Mouse (Mus musculus): Measurements from ENCODE around the gene Nkx2-3. TPM values are rescaled to one million over a fixed set of nuclear protein-coding genes. Genes with fewer than 3 reads are reported as not detected.

Gene Nkx2-3
- polyA plus RNA-seq, 1 experiment from 2014 or later, result 1.0 TPM

- peak overlapping the region; percentile 57 for H3K4me2 ChIP-seq (replicated peaks)
- no peak; the same call in 1 of the 2 replicates for ATAC-seq
- H3K27ac ChIP-seq, result peak overlapping the region; percentile 57
- H3K36me3 ChIP-seq, result no peaks in the 10 kb centered on the region
- peaks cover 95% of the 10 kb centered on the region for H3K27me3 ChIP-seq
- peak overlapping the region; percentile 34 for H3K4me3 ChIP-seq (replicated peaks)
- H3K4me1 ChIP-seq (replicated peaks), result peaks cover 47% of the 10 kb centered on the region
- under 1% methylated on average over 34 of the region's 34 CpGs for WGBS
- H3K9ac ChIP-seq (replicated peaks), result peak overlapping the region; percentile 1
- no peaks in the 10 kb centered on the region for H3K9me3 ChIP-seq
These were observed 3.7 kb downstream of the Nkx2-3 start for GRCm38 (mm10) chr19:43615571-43616414.

- Histone ChIP-seq H3K27ac (peak overlapping the region; percentile 57), H3K4me1 (replicated peaks) (peaks cover 44% of the 10 kb centered on the region), H3K36me3 (no peaks in the 10 kb centered on the region), H3K4me2 (replicated peaks) (peak overlapping the region; percentile 57), H3K9me3 (no peaks in the 10 kb centered on the region), H3K4me3 (replicated peaks) (peak overlapping the region; percentile 34), H3K9ac (replicated peaks) (peak overlapping the region; percentile 1), H3K27me3 (peaks cover 95% of the 10 kb centered on the region)
- under 1% methylated on average over 35 of the region's 35 CpGs for WGBS
- ATAC-seq, result peak; percentile 85
These were observed 4.3 kb downstream of the Nkx2-3 start for GRCm38 (mm10) chr19:43616415-43616861.

- peak overlapping the region; percentile 57 for H3K4me2 ChIP-seq (replicated peaks)
- H3K4me1 ChIP-seq (replicated peaks), result peaks cover 43% of the 10 kb centered on the region
- H3K9me3 ChIP-seq, result no peaks in the 10 kb centered on the region
- no peaks in the 10 kb centered on the region for H3K36me3 ChIP-seq
- H3K9ac ChIP-seq (replicated peaks), result peak overlapping the region; percentile 1; the same call in 1 of the 2 replicates
- peaks cover 95% of the 10 kb centered on the region for H3K27me3 ChIP-seq
- H3K27ac ChIP-seq, result no peak overlapping the region
- 0% methylated on average over 12 of the region's 12 CpGs for WGBS
- peak overlapping the region; percentile 34 for H3K4me3 ChIP-seq (replicated peaks)
- 0 out of 2 replicates have a peak, but pooled peaks have one; percentile 5 for ATAC-seq
These were observed 4.8 kb downstream of the Nkx2-3 start for GRCm38 (mm10) chr19:43616889-43617288.

- no peak for ATAC-seq
- H3K4me2 ChIP-seq (replicated peaks), result no peak overlapping the region
- WGBS, result 33% methylated on average over 10 of the region's 10 CpGs
These were observed 5.7 kb downstream of the Nkx2-3 start for GRCm38 (mm10) chr19:43617761-43618349.

GRCm38 (mm10) chr19:43618505-43619030 is 6.4 kb downstream of the Nkx2-3 start:
- Histone ChIP-seq H3K4me2 (replicated peaks) (no peak overlapping the region), H3K9ac (replicated peaks) (no peak overlapping the region), H3K9me3 (no peaks in the 10 kb centered on the region), H3K27me3 (peaks cover 95% of the 10 kb centered on the region), H3K4me3 (replicated peaks) (no peak overlapping the region), H3K4me1 (replicated peaks) (peaks cover 32% of the 10 kb centered on the region), H3K27ac (no peak overlapping the region), H3K36me3 (no peaks in the 10 kb centered on the region)
- WGBS, result 7% methylated on average over 5 of the region's 5 CpGs
- ATAC-seq, result no peak

More at GRCm38 (mm10) chr19:43617761-43618349, 5.7 kb downstream of the Nkx2-3 start:
- H3K4me1 ChIP-seq (replicated peaks), result peaks cover 33% of the 10 kb centered on the region
- H3K36me3 ChIP-seq, result no peaks in the 10 kb centered on the region
- H3K9ac ChIP-seq (replicated peaks), result no peak overlapping the region
- H3K9me3 ChIP-seq, result no peaks in the 10 kb centered on the region
- peaks cover 95% of the 10 kb centered on the region for H3K27me3 ChIP-seq
- H3K4me3 ChIP-seq (replicated peaks), result no peak overlapping the region
- no peak overlapping the region for H3K27ac ChIP-seq

GRCm38 (mm10) chr19:43619916-43620479 is 7.9 kb downstream of the Nkx2-3 start:
- peaks cover 93% of the 10 kb centered on the region for H3K27me3 ChIP-seq
- H3K9me3 ChIP-seq, result no peaks in the 10 kb centered on the region
- H3K4me3 ChIP-seq (replicated peaks), result no peak overlapping the region
- WGBS, result 6% methylated on average over 18 of the region's 18 CpGs
- H3K4me1 ChIP-seq (replicated peaks), result peaks cover 22% of the 10 kb centered on the region
- no peaks in the 10 kb centered on the region for H3K36me3 ChIP-seq
- H3K9ac ChIP-seq (replicated peaks), result no peak overlapping the region
- no peak overlapping the region for H3K27ac ChIP-seq
- H3K4me2 ChIP-seq (replicated peaks), result no peak overlapping the region
- ATAC-seq, result no peak

- H3K27me3 ChIP-seq, result peaks cover 64% of the 10 kb centered on the region
- H3K9ac ChIP-seq (replicated peaks), result no peak overlapping the region
- WGBS, result 52% methylated on average over 4 of the region's 4 CpGs
- no peaks in the 10 kb centered on the region for H3K9me3 ChIP-seq
- H3K36me3 ChIP-seq, result no peaks in the 10 kb centered on the region
- peaks cover 9% of the 10 kb centered on the region for H3K4me1 ChIP-seq (replicated peaks)
- no peak for ATAC-seq
- no peak overlapping the region for H3K4me3 ChIP-seq (replicated peaks)
- no peak overlapping the region for H3K27ac ChIP-seq
- H3K4me2 ChIP-seq (replicated peaks), result no peak overlapping the region
These were observed 11.8 kb downstream of the Nkx2-3 start for GRCm38 (mm10) chr19:43623913-43624312.

- WGBS, result 32% methylated on average over 3 of the region's 3 CpGs
These were observed 14.0 kb downstream of the Nkx2-3 start for GRCm38 (mm10) chr19:43626160-43626559.

GRCm38 (mm10) chr19:43627345-43627744 is 15.2 kb downstream of the Nkx2-3 start:
- 94% methylated on average over 3 of the region's 3 CpGs for WGBS
- Histone ChIP-seq H3K27ac (no peak overlapping the region), H3K27me3 (peaks cover 35% of the 10 kb centered on the region), H3K4me1 (replicated peaks) (peaks cover 9% of the 10 kb centered on the region), H3K9me3 (no peaks in the 10 kb centered on the region), H3K4me3 (replicated peaks) (no peak overlapping the region), H3K4me2 (replicated peaks) (no peak overlapping the region), H3K36me3 (no peaks in the 10 kb centered on the region), H3K9ac (replicated peaks) (no peak overlapping the region)
- no peak for ATAC-seq

More at GRCm38 (mm10) chr19:43626160-43626559, 14.0 kb downstream of the Nkx2-3 start:
- H3K9ac ChIP-seq (replicated peaks), result no peak overlapping the region
- H3K9me3 ChIP-seq, result no peaks in the 10 kb centered on the region
- H3K27ac ChIP-seq, result no peak overlapping the region
- H3K27me3 ChIP-seq, result peaks cover 47% of the 10 kb centered on the region
- peaks cover 9% of the 10 kb centered on the region for H3K4me1 ChIP-seq (replicated peaks)
- no peak overlapping the region for H3K4me2 ChIP-seq (replicated peaks)
- no peaks in the 10 kb centered on the region for H3K36me3 ChIP-seq
- no peak overlapping the region for H3K4me3 ChIP-seq (replicated peaks)
- peak; percentile 62; the same call in 1 of the 2 replicates for ATAC-seq

- Histone ChIP-seq H3K36me3 (no peaks in the 10 kb centered on the region), H3K27me3 (peaks cover 18% of the 10 kb centered on the region), H3K27ac (no peak overlapping the region), H3K4me1 (replicated peaks) (peaks cover 9% of the 10 kb centered on the region), H3K9me3 (no peaks in the 10 kb centered on the region), H3K4me3 (replicated peaks) (no peak overlapping the region), H3K9ac (replicated peaks) (no peak overlapping the region), H3K4me2 (replicated peaks) (no peak overlapping the region)
- no peak for ATAC-seq
- 56% methylated on average over 4 of the region's 4 CpGs for WGBS
These were observed 17.0 kb downstream of the Nkx2-3 start for GRCm38 (mm10) chr19:43629088-43629487.

GRCm38 (mm10) chr19:43630466-43631251 is 18.5 kb downstream of the Nkx2-3 start:
- Histone ChIP-seq H3K4me1 (replicated peaks) (peaks cover 9% of the 10 kb centered on the region), H3K4me3 (replicated peaks) (no peak overlapping the region), H3K9me3 (no peaks in the 10 kb centered on the region), H3K36me3 (no peaks in the 10 kb centered on the region), H3K9ac (replicated peaks) (no peak overlapping the region), H3K27ac (no peak overlapping the region), H3K27me3 (peaks cover 11% of the 10 kb centered on the region; the same call in 1 of the 2 replicates), H3K4me2 (replicated peaks) (no peak overlapping the region)
- 32% methylated on average over 12 of the region's 12 CpGs for WGBS
- ATAC-seq, result no peak
